Mouse (Mus musculus): ENCODE measurements around the gene Tmc8. TPM values are rescaled to one million over a fixed set of nuclear protein-coding genes. Genes with fewer than 3 reads are reported as not detected.

Gene Tmc8
- polyA plus RNA-seq, 1 experiment from 2014 or later = 0.75 TPM

GRCm38 (mm10) chr11:117821868-117822267, 40.0 kb downstream of the Tmc8 start:
- Histone ChIP-seq H3K4me1 (replicated peaks) (peaks cover 39% of the 10 kb centered on the region), H3K4me2 (no peak overlapping the region), H3K27ac (no peak overlapping the region), H3K9me3 (no peaks in the 10 kb centered on the region), H3K36me3 (no peaks in the 10 kb centered on the region), H3K27me3 (no peaks in the 10 kb centered on the region), H3K9ac (no peak overlapping the region), H3K4me3 (no peak overlapping the region)
- no peak for ATAC-seq (ENCODE audit: low FRiP score)
- 88% methylated on average over 9 of the region's 9 CpGs for WGBS

DNA sequence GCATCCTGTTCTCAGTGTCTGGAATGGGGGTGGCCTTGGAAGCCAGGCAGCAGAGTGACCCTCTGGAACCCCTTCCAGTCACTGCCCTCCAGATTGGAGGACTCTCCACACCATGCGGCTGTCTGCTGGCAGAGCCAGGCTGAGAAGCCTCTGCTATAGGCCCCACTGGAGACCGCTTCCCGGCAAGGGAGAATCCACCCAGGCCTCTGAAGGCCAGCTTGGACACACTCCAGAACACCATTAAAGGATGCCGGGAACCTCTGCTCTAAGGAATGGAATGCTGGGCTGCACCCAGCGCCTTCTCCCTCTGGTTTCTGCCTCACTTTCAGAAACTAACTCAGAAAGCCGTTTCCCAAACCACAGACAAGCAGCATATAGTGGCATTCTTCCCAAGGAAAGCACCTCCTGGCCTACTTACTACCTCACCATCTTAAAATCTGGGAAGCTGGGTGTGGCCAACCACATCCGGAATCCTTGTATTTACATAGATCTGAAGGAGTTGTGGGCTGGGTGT, 40.9 kb downstream of the Tmc8 start:
- no peak overlapping the region for H3K9ac ChIP-seq
- H3K9me3 ChIP-seq = no peaks in the 10 kb centered on the region
- no peak for ATAC-seq (ENCODE audit: low FRiP score)
- H3K27me3 ChIP-seq = no peaks in the 10 kb centered on the region
- no peak overlapping the region for H3K27ac ChIP-seq
- no peak overlapping the region for H3K4me3 ChIP-seq
- no peaks in the 10 kb centered on the region for H3K36me3 ChIP-seq
- no peak overlapping the region for H3K4me2 ChIP-seq
- 82% methylated on average over 7 of the region's 7 CpGs for WGBS
- peaks cover 45% of the 10 kb centered on the region for H3K4me1 ChIP-seq (replicated peaks)

DNA sequence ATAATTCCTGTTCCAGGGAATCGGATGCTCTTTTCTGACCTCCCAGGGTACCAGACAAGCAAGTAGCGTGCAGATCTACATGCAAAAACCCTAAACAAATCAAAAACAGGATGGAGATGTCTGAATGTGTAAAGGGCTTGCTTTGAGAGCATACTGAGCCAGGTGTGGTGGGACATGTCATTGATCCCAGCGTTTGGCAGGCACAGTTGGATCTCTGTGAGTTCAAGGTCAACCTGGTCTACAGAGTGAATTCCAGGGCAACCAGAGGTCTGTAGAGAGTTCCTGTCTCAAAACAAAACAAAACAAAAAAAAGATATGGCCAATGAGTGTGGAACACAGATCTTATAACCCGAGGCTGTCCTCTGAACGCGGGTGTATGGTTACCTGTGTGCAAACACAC, 41.5 kb downstream of the Tmc8 start:
- ATAC-seq (ENCODE audit: low FRiP score) = no peak
- H3K4me3 ChIP-seq = no peak overlapping the region
- H3K4me2 ChIP-seq = no peak overlapping the region
- H3K9ac ChIP-seq = no peak overlapping the region
- no peaks in the 10 kb centered on the region for H3K27me3 ChIP-seq
- no peaks in the 10 kb centered on the region for H3K36me3 ChIP-seq
- WGBS = 95% methylated on average over 6 of the region's 6 CpGs
- H3K27ac ChIP-seq = no peak overlapping the region
- no peaks in the 10 kb centered on the region for H3K9me3 ChIP-seq
- H3K4me1 ChIP-seq (replicated peaks) = peaks cover 51% of the 10 kb centered on the region

GRCm38 (mm10) chr11:117824060-117824969, 42.4 kb downstream of the Tmc8 start:
- Histone ChIP-seq H3K27ac (no peak overlapping the region), H3K9me3 (no peaks in the 10 kb centered on the region), H3K36me3 (no peaks in the 10 kb centered on the region), H3K4me1 (replicated peaks) (peaks cover 53% of the 10 kb centered on the region), H3K4me2 (peak overlapping the region; percentile 72), H3K9ac (peak overlapping the region; percentile 64; the same call in 1 of the 2 replicates), H3K4me3 (peak overlapping the region; percentile 22), H3K27me3 (no peaks in the 10 kb centered on the region)
- ATAC-seq (ENCODE audit: low FRiP score) = peak; percentile 75
- WGBS = 19% methylated on average over 23 of the region's 23 CpGs

- Histone ChIP-seq H3K4me3 (peak within 1 kb of the TSS; percentile 42), H3K9me3 (no peaks in the 10 kb centered on the region), H3K9ac (peak within 1 kb of the TSS; percentile 64), H3K27me3 (no peaks in the 10 kb centered on the region), H3K27ac (peak within 1 kb of the TSS; percentile 30; the same call in 1 of the 2 replicates), H3K4me1 (replicated peaks) (peaks cover 59% of the 10 kb centered on the region), H3K36me3 (no peaks in the 10 kb centered on the region), H3K4me2 (peak within 1 kb of the TSS; percentile 72)
- ATAC-seq (ENCODE audit: low FRiP score) = 0 out of 2 replicates have a peak, but pooled peaks have one; percentile 32
- WGBS = under 1% methylated on average over 34 of the region's 34 CpGs
Observed at GRCm38 (mm10) chr11:117825333-117826101, 43.6 kb downstream of the Tmc8 start, which contains the start of the genes Afmid and Tk1. Gene Afmid (plus strand): TSS chr11:117825924. Gene Tk1 (minus strand): TSS chr11:117826092.

GRCm38 (mm10) chr11:117826164-117826563, 44.3 kb downstream of the Tmc8 start:
- H3K27me3 ChIP-seq = no peaks in the 10 kb centered on the region
- peak overlapping the region; percentile 72 for H3K4me2 ChIP-seq
- H3K9ac ChIP-seq = peak overlapping the region; percentile 64
- 11% methylated on average over 5 of the region's 5 CpGs for WGBS
- peak overlapping the region; percentile 30; the same call in 1 of the 2 replicates for H3K27ac ChIP-seq
- no peaks in the 10 kb centered on the region for H3K36me3 ChIP-seq
- peak overlapping the region; percentile 42 for H3K4me3 ChIP-seq
- H3K4me1 ChIP-seq (replicated peaks) = peaks cover 61% of the 10 kb centered on the region
- H3K9me3 ChIP-seq = no peaks in the 10 kb centered on the region
- ATAC-seq (ENCODE audit: low FRiP score) = no peak

- Histone ChIP-seq H3K4me2 (0 out of 2 replicates have a peak overlapping the region, but pooled peaks have one; percentile 72), H3K27ac (no peak overlapping the region), H3K4me1 (replicated peaks) (peaks cover 62% of the 10 kb centered on the region), H3K9me3 (no peaks in the 10 kb centered on the region), H3K36me3 (no peaks in the 10 kb centered on the region), H3K4me3 (no peak overlapping the region), H3K27me3 (no peaks in the 10 kb centered on the region), H3K9ac (no peak overlapping the region)
- no peak for ATAC-seq (ENCODE audit: low FRiP score)
- WGBS = 78% methylated on average over 8 of the region's 8 CpGs
Observed at GRCm38 (mm10) chr11:117826916-117827315, 45.0 kb downstream of the Tmc8 start.

DNA sequence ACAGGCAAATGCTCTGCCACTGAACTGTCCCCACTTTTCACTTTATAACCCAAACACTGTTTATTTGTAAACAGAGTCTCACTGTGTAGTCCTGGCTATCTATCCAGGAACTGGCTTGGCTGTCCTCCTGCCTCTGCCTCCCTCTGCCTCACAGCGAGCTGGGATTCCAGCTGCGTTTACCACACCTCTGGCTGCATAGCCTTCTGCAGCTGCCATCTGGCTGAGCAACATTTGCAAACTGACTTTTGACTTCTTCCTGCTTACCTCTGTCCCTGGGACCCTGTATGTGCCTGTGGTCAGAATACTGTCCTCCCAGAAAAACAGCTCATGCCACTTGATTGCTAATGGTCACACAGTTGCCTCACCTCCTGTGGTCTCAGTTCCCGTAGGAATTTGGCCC, 45.5 kb downstream of the Tmc8 start:
- no peak overlapping the region for H3K27ac ChIP-seq
- H3K9me3 ChIP-seq = no peaks in the 10 kb centered on the region
- no peak overlapping the region for H3K4me2 ChIP-seq
- H3K9ac ChIP-seq = no peak overlapping the region
- H3K4me1 ChIP-seq (replicated peaks) = peaks cover 67% of the 10 kb centered on the region
- H3K4me3 ChIP-seq = no peak overlapping the region
- no peak for ATAC-seq (ENCODE audit: low FRiP score)
- no peaks in the 10 kb centered on the region for H3K27me3 ChIP-seq
- 77% methylated on average over 3 of the region's 3 CpGs for WGBS
- H3K36me3 ChIP-seq = no peaks in the 10 kb centered on the region

DNA sequence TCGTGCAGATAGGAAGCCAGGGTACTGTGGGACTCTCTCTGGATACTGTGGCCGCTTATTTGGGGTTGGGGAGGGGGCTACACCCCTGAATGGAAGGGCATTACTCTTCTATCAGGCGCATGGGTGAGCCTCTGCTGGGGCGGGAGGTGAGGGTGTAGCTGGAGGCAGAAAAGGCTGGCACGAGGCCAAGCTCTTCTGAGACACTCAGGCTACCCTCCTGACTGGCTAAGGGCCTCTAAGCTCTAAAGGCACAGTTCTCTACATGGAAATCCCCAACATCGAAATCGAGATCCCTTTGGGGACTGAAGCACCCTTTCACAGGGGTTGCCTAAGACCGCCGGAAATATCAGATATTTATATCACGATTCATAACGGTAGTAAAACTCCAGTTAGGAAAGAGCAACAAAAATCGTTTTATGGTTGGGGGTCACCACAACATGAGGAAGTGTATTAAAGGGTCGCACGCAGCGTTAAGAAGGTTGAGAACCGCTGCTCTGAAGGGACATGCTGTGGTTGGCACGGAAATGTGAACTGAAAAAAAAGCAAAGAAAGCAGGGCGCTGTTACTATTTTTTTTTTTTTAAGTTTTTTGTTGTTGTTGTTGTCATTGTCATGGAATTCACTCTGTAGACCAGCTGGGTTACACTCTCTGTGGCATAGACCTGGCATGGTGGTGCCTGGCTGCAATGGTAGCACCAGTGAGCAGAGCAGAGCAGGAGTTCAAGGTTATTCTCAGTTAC, 46.4 kb downstream of the Tmc8 start:
- 0 out of 2 replicates have a peak overlapping the region, but pooled peaks have one; percentile 40 for H3K27ac ChIP-seq
- no peak overlapping the region for H3K4me3 ChIP-seq
- no peaks in the 10 kb centered on the region for H3K9me3 ChIP-seq
- WGBS = 79% methylated on average over 18 of the region's 18 CpGs
- H3K27me3 ChIP-seq = no peaks in the 10 kb centered on the region
- H3K9ac ChIP-seq = no peak overlapping the region
- ATAC-seq (ENCODE audit: low FRiP score) = no peak
- H3K4me2 ChIP-seq = no peak overlapping the region
- H3K36me3 ChIP-seq = no peaks in the 10 kb centered on the region
- peaks cover 71% of the 10 kb centered on the region for H3K4me1 ChIP-seq (replicated peaks)

- no peak for ATAC-seq (ENCODE audit: low FRiP score)
- Histone ChIP-seq H3K4me1 (replicated peaks) (peaks cover 68% of the 10 kb centered on the region), H3K9me3 (no peaks in the 10 kb centered on the region), H3K36me3 (no peaks in the 10 kb centered on the region), H3K27ac (peak overlapping the region; percentile 40; the same call in 1 of the 2 replicates), H3K9ac (no peak overlapping the region; the same call in 1 of the 2 replicates), H3K4me2 (no peak overlapping the region), H3K27me3 (no peaks in the 10 kb centered on the region), H3K4me3 (no peak overlapping the region)
- WGBS = 59% methylated on average over 9 of the region's 9 CpGs
Observed at GRCm38 (mm10) chr11:117828888-117829604, 47.2 kb downstream of the Tmc8 start.

DNA sequence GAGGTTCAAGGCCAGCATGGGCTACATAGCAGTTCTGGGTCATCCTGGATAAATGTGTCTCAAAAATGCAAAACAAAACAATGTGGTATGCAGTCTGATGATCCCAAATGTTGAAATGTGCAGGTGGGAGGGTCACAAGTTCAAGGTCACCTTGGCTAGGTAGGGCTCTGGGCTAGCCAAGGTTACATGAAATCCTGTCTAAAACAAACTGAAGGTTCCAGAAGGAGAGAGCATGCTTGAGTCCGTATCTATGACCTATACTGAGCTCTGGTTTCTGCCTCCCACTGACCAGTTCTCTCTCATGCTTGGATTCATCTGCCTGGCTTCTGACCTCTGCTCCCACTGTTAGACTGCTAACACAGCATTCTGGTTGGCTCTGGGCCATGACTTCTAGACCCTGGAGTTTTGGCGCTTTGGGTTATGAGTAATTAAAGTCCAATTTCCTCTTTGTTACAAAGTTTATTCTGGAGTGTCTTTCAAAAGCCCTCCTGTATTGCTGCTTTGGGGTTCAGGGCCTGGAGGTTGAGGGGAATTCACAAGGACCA, 47.9 kb downstream of the Tmc8 start:
- no peak overlapping the region for H3K4me3 ChIP-seq
- no peak overlapping the region for H3K9ac ChIP-seq
- no peak overlapping the region for H3K4me2 ChIP-seq
- H3K9me3 ChIP-seq = no peaks in the 10 kb centered on the region
- no peak overlapping the region for H3K27ac ChIP-seq
- peaks cover 62% of the 10 kb centered on the region for H3K4me1 ChIP-seq (replicated peaks)
- H3K36me3 ChIP-seq = no peaks in the 10 kb centered on the region
- no peaks in the 10 kb centered on the region for H3K27me3 ChIP-seq
- ATAC-seq (ENCODE audit: low FRiP score) = no peak
- WGBS = 87% methylated on average over 2 of the region's 2 CpGs

All from hindbrain, embryonic 13.5 days (tissue).